Mouse (Mus musculus) naive thymus-derived CD4-positive, alpha-beta T cell, adult 2 months (primary cell): Measurements from ENCODE around the gene Nudt22.

Experiments
- DNase-seq: peaks from one replicate; pipeline ENCODE4 v3.0.0-alpha.2; 2011; ENCODE audit warnings: low read depth

Gene Nudt22

DNA sequence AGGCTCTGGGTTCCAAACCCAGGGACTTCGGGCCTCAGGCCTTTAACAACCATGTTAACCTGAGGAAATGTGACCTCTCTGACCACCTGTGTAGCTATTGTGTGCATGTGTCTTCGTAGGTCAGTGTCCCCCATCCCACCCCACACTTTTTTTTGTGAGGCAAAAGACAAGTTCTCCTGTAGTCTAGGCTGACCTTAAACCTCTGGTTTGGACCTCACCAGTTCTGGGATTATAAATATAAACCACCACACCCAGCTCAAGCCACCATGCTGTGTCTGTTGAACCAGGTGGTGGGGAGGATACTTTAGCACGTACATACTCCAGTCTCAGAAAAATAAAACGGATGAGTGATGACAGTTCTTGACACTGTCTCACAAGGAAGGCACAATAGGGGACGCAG, 46.0 kb downstream of the Nudt22 start:
- no peak for DNase-seq

DNA sequence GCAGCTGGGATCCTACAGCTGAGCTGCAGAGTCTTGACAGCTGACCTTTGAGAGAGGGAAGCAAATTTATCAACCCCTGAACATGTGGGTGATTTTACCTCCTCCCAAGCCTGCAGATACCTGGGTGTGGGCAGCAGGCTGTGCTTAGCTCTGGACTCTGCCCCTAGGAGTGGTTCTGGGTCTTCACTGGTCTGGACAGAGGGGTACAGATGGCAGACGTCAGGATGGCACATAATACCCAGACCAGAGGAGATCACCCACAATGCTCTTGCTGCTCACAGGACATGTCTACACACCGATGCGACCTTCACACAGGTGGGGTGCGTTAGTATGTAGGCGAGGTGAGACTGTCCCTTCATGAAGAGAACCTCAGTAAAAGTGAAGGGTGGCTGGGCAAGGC, 46.4 kb downstream of the Nudt22 start:
- no peak for DNase-seq

DNA sequence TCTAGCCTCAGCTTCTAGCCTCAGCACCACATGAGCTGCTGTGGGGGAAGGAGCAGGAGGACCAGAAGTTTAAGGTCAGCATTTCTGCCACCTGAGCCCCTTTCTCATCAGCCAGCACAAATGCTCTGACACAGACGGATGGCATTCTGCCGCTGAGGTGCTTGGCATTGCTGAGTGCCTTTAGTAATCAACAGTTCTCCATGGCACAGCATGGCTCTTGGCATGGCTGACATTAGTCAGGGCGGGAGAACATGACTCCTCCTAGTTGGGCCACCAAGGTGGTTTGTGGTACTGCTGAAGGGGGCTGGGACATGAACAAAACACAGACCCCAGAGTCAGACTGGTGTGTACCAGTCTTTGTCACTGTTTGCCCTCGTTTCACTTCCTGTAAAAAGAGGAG, 47.7 kb downstream of the Nudt22 start:
- DNase-seq: no peak

DNA sequence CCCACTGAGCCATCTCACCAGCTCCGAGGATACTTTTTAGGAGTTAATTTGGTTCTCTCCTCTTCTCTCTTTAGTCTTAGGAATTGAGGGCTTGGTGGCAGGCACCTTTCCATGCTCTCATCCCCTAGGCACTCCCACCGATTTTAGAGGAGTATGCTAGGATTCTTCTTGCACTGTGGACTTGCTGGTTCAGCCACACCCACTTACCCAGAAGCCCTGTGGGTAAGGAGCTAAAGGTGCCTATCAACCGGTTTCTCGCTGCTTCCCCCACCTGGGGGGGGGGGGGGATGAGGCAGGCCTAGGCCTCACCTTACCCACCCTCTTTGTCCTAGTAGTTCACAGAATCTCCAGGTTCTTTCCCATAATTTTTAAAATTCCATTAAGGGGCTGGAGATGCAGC, 48.2 kb downstream of the Nudt22 start:
- DNase-seq: no peak

DNA sequence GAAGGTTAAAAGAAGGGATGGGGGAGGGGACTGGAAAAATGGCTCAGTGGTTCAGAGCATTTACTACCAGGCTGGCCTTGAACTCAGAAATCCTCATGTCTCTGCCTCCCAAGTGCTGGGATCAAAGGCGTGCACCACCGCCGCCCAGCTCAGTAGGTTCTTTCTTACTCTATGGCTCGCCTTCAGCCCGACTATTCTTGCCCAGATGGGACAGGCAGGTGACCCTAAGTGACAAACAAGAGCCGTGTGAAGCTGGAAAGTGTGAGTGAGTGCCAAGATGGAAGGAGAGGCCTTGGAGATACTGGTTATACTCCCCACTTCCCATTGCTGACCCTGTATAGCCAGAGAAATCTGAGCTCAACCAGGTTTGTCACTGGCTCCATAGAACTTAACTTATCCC, 52.2 kb downstream of the Nudt22 start:
- no peak for DNase-seq
